In genomic region chr5:72845928-72846630, GRCm38 (mm10) we compare ENCODE assay signal across 12 mouse cellular contexts. TPM values are rescaled to one million over a fixed set of nuclear protein-coding genes. Genes with fewer than 3 reads are reported as not detected.
DNase-seq lines count a peak whose midpoint lies in the region; ATAC-seq and TF ChIP-seq lines count a peak whose summit lies in the region.
"Had no signal": no experiment of that assay in that cellular context is flagged by ENCODE, and none has a peak within 500 bp of the region (broad histone marks: within the 10 kb centered on the region; RNA-seq: fewer than 3 reads in every experiment).

No protein-coding gene starts in this region.

- H3K4me3 ChIP-seq in hindbrain, embryonic 13.5 days: no peak overlapping the region
- H3K4me3 ChIP-seq in hindbrain, embryonic 10.5 days: no peak overlapping the region
- peak overlapping the region; percentile 60 for H3K4me3 ChIP-seq in testis, adult 2 months (ENCODE audit: control insufficient read depth, low read depth, low read length)
- no peak overlapping the region for H3K4me3 ChIP-seq in hindbrain, embryonic 14.5 days (replicated peaks; ENCODE audit: low read length)

- peaks cover 7% of the 10 kb centered on the region; the same call in 1 of the 2 replicates for H3K4me1 ChIP-seq in hindbrain, embryonic 13.5 days (replicated peaks)
- 0 out of 2 replicates have a peak, but pooled peaks cover 3% of the 10 kb centered on the region for H3K4me1 ChIP-seq in hindbrain, embryonic 10.5 days (replicated peaks)
- peaks cover 2% of the 10 kb centered on the region; the same call in 1 of the 2 replicates for H3K4me1 ChIP-seq in testis, adult 2 months (ENCODE audit: control insufficient read depth, insufficient read depth, low read length)
- H3K4me1 ChIP-seq in hindbrain, embryonic 14.5 days (replicated peaks; ENCODE audit: control insufficient read depth, insufficient read depth, low read length): no peaks in the 10 kb centered on the region

- H3K4me2 ChIP-seq in hindbrain, embryonic 13.5 days: no peak overlapping the region
- H3K4me2 ChIP-seq in hindbrain, embryonic 14.5 days (replicated peaks): no peak overlapping the region

- ATAC-seq in hindbrain, embryonic 13.5 days (ENCODE audit: low FRiP score): peak; percentile 82
- ATAC-seq in hindbrain, embryonic 14.5 days (ENCODE audit: low FRiP score): peak; percentile 80
- ATAC-seq: lung, postnatal 0 days had no signal

- TF ChIP-seq POLR2A in testis, adult 2 months (IDR thresholded peaks at IDR 0.05; ENCODE audit: control insufficient read depth, low read depth, low read length): no peak

- H3K27ac ChIP-seq in hindbrain, embryonic 13.5 days: 0 out of 2 replicates have a peak overlapping the region, but pooled peaks have one; percentile 19
- no peak overlapping the region for H3K27ac ChIP-seq in hindbrain, embryonic 10.5 days
- no peak overlapping the region for H3K27ac ChIP-seq in testis, adult 2 months (ENCODE audit: control insufficient read depth, insufficient read depth, low read depth, low read length)
- H3K27ac ChIP-seq in hindbrain, embryonic 14.5 days: no peak overlapping the region

- no peak for TF ChIP-seq CTCF in testis, adult 2 months (IDR thresholded peaks at IDR 0.05; ENCODE audit: control insufficient read depth, insufficient read depth, insufficient replicate concordance, low read depth, low read length)

- 56% methylated on average over 9 of the region's 9 CpGs for WGBS in hindbrain, embryonic 13.5 days
- 77% methylated on average over 9 of the region's 9 CpGs for WGBS in hindbrain, embryonic 10.5 days
- WGBS in hindbrain, embryonic 14.5 days: 63% methylated on average over 9 of the region's 9 CpGs

- 0 out of 2 replicates have a peak, but pooled peaks cover under 1% of the 10 kb centered on the region for H3K9me3 ChIP-seq in hindbrain, embryonic 13.5 days
- peaks cover 2% of the 10 kb centered on the region for H3K9me3 ChIP-seq in hindbrain, embryonic 10.5 days
- H3K9me3 ChIP-seq in hindbrain, embryonic 14.5 days (ENCODE audit: control insufficient read depth, low read length): 0 out of 2 replicates have a peak, but pooled peaks cover 1% of the 10 kb centered on the region

- no peak for DNase-seq in hindbrain, embryonic 10.5 days (ENCODE audit: low spot score)
- no peak for DNase-seq in testis, postnatal 14 days (ENCODE audit: low spot score)
- DNase-seq in hindbrain, embryonic 14.5 days (ENCODE audit: low spot score): peak; percentile 53
- no peak for DNase-seq in thymus, postnatal 25 days
- no peak for DNase-seq in ovary, postnatal 14 days (ENCODE audit: low spot score)
- no peak for DNase-seq in T-cell, adult 2 months (ENCODE audit: low spot score)
- DNase-seq: adrenal gland, adult 2 months; kidney, adult 11 months had no signal

- H3K9ac ChIP-seq in hindbrain, embryonic 13.5 days: no peak overlapping the region
- no peak overlapping the region for H3K9ac ChIP-seq in hindbrain, embryonic 14.5 days

- H3K36me3 ChIP-seq in hindbrain, embryonic 13.5 days: no peaks in the 10 kb centered on the region
- H3K36me3 ChIP-seq in hindbrain, embryonic 10.5 days: no peaks in the 10 kb centered on the region
- no peaks in the 10 kb centered on the region for H3K36me3 ChIP-seq in testis, adult 2 months (ENCODE audit: control insufficient read depth, insufficient read depth, low read length)
- H3K36me3 ChIP-seq in hindbrain, embryonic 14.5 days (replicated peaks; ENCODE audit: control insufficient read depth, insufficient read depth): no peaks in the 10 kb centered on the region

- no peaks in the 10 kb centered on the region for H3K27me3 ChIP-seq in hindbrain, embryonic 13.5 days
- no peaks in the 10 kb centered on the region for H3K27me3 ChIP-seq in hindbrain, embryonic 10.5 days (ENCODE audit: insufficient read depth, poor library complexity, severe bottlenecking)
- H3K27me3 ChIP-seq in testis, adult 2 months (ENCODE audit: control insufficient read depth, insufficient read depth, low read length): no peaks in the 10 kb centered on the region
- H3K27me3 ChIP-seq in hindbrain, embryonic 14.5 days (ENCODE audit: control insufficient read depth, insufficient read depth, low read length): no peaks in the 10 kb centered on the region
- H3K27me3 ChIP-seq: CH12.LX had no signal

RNA-seq across cellular contexts. Expression of gene Tec, which starts 22.2 kb away (rescaled TPM):
- 7.0 and 9.8 TPM in 2 replicates for polyA plus RNA-seq in hindbrain, embryonic 13.5 days (2015; fragmentation: Nextera tagmentation; extraction: Ambion mirVana)
- 3.6 and 4.3 TPM in 2 replicates for polyA plus RNA-seq in hindbrain, embryonic 10.5 days (2016; fragmentation: Nextera tagmentation; extraction: Ambion mirVana)
- polyA plus RNA-seq in testis, adult 2 months (2012; rRNA removed): 0.77 and 0.88 TPM in 2 replicates
- polyA plus RNA-seq in hindbrain, embryonic 14.5 days (2014; fragmentation: Nextera tagmentation; extraction: Ambion mirVana): 7.6 and 8.8 TPM in 2 replicates
